Mouse (Mus musculus) right cerebral cortex, adult 2 months (tissue): Measurements from ENCODE around the gene Slc7a8.

Experiments used
- DNase-seq, 2 experiments: peaks; one replicate each; pipeline ENCODE4 v3.0.0; 2021 to 2022; ENCODE audit warnings: low spot score in 2 of 2

The Slc7a8 gene

DNA sequence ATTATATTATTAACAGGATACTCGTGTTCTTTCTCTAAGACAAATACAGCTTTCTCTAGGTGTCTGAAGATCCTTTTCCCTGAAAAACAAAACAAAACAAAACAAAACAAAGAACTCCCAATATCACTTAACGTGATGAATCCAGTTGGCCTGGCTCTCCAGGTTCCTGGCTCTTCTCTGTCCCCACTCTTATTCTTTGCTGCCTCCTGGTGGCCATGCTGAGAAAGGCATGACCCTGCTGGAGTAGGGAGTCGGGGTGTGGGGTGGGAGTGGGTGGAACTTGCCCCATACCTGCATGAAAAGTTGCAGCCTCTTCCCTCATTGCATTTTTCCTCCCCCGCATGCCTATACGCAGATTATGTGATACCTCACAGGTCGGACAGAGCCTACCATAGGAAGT is 80.4 kb downstream of the Slc7a8 start:
- peak; percentile 56 to 83 for DNase-seq

DNA sequence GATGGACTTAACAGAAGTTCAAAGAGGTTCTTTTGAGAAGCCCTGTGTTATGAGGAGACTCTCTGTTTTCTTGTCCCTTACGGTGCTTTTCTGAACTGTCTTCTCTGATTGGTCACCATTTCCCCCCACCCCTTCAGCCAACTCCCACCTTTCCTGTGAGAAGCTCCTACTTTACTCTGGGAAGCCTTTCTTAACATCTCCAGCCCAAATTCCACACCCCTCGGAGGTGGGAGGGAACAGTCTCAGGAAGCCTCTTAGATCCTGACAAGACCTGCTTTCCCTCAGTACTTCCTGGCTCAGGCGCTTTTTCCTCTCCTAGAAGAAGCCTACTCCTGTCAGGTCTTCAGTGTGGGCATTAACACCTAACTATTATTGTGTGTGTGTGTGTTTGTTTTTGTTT is 82.2 kb downstream of the Slc7a8 start:
- DNase-seq: no peak

GRCm38 (mm10) chr14:54698733-54699132 is 83.0 kb downstream of the Slc7a8 start, which contains the start of gene Gm29776:
Gm29776 (minus strand) TSS chr14:54698833.
- DNase-seq: no peak

DNA sequence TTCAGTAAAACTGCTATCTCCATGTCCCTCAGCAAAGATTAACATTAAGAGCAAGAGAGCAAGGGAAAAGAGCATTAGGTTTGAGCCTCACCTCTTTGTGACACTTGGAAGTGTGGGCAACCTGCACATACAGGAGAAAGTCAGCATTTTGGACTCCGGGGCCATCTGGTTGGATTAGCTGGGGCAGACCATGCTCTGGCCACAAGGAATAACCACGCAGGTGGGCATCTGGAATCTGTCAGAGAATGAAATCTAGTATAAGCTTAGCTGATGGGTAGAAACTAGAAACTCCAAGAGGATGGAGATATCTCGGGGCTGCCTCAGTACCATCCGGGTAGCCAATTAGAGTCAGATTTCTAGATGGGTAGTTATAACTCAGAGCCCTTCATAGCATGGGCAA is 85.0 kb downstream of the Slc7a8 start:
- DNase-seq: no peak

GRCm38 (mm10) chr14:54695042-54695441 is 86.7 kb downstream of the Slc7a8 start:
- no peak for DNase-seq

GRCm38 (mm10) chr14:54687251-54687650 is 94.5 kb downstream of the Slc7a8 start:
- DNase-seq: no peak

GRCm38 (mm10) chr14:54686522-54687143 is 95.1 kb downstream of the Slc7a8 start, which contains the start of gene Acin1:
Acin1 (minus strand) TSS chr14:54686931.
- DNase-seq: peak; percentile 100

- peak; percentile 73 to 87 for DNase-seq
Measured at GRCm38 (mm10) chr14:54686063-54686521, 95.7 kb downstream of the Slc7a8 start, which contains the start of gene 1700123O20Rik. 1700123O20Rik (plus strand) TSS chr14:54686216.

GRCm38 (mm10) chr14:54685471-54685870 is 96.3 kb downstream of the Slc7a8 start:
- no peak for DNase-seq

DNA sequence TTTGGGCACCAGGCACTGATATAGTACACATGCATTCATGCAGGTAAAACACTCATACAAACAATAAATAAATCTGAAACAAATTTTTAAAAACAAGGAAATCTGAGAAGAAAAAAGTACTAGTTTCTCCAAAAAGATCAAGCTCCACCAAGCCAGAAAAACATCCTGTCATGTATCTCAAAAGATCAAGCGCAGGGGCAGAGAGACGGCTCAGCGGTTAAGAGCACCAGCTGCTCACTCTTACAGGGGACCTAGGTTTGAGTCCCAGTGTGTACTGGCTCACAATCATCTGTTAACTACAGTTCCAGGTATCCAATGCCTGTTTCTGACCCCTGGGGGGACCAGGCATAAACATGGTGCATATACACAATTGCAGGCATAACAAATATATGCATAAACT is 99.3 kb downstream of the Slc7a8 start:
- no peak for DNase-seq

- no peak for DNase-seq
Measured at GRCm38 (mm10) chr14:54678657-54679304, 103.0 kb downstream of the Slc7a8 start.

DNA sequence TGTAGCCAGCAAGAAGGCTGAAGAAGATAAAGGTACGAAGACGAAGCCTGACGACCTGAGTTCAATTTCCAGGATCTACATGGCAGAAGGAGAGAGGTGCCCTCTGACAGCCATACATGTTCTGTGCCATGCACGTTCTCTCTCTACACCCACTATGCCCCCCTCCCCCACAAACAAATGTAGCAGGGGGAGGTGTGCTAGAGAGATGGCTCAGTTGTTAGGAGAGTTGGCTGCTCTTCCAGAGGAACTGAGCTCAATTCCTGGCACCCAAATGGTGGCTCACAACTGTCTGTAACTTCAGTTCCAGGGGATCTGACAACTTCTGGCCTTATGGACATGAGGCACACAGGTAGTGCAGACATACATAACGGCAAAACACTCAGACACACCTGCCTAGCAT is 105.5 kb downstream of the Slc7a8 start:
- no peak for DNase-seq

DNA sequence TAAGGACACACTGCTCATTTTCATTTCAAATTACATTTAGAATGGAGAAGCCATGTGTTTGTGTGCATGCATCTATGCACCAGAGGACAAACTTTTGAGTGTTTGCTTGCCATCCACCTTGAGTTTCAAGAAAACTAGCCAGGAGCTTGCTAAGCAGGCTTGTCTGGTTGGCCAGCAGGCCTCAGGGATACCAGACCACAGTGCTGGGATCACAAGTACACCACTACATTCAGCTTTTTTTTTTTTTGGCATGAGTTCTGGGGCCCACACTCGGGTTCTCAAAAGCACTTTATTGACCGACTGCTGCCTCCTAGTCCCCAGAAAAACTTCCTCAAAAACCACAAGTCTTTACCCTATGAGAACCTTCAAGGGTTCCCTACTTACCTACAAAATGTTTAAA is 107.4 kb downstream of the Slc7a8 start:
- no peak for DNase-seq
